Mouse (Mus musculus) embryonic facial prominence, embryonic 11.5 days (tissue): ENCODE results near the gene Gtpbp1. TPM values are rescaled to one million over a fixed set of nuclear protein-coding genes. Genes with fewer than 3 reads are reported as not detected.

Experiments used
- ATAC-seq: fragments of 200-750 bp; cut with Nextera tagmentation; replicated peaks from 2 replicates; pipeline ENCODE4 v1.8.0; 2017; ENCODE audit warnings: low read depth; ENCODE audit not compliant: insufficient number of reproducible peaks, low FRiP score, low TSS enrichment
- DNase-seq: peaks from one replicate; pipeline ENCODE4 v3.0.0-alpha.2; 2015; ENCODE audit warnings: low spot score
- H3K27ac ChIP-seq: fragments of 300-500 bp; sonication (generic); replicated peaks from 2 replicates; pipeline ENCODE4 v1.5.1; 2014; ENCODE audit warnings: mild to moderate bottlenecking, low read depth, low read length, control low read depth
- H3K27me3 ChIP-seq: fragments of 300-500 bp; sonication (generic); 2 replicates; pipeline ENCODE4 v1.6.1; 2014; ENCODE audit warnings: mild to moderate bottlenecking, low read length, moderate library complexity, mixed read lengths; ENCODE audit not compliant: control insufficient read depth, insufficient read depth
- H3K36me3 ChIP-seq: fragments of 300-500 bp; sonication (generic); replicated peaks from 2 replicates; pipeline ENCODE4 v1.6.1; 2014; ENCODE audit warnings: low read depth, mild to moderate bottlenecking, low read length, moderate library complexity, mixed read lengths; ENCODE audit not compliant: control insufficient read depth, insufficient read depth
- H3K4me1 ChIP-seq: fragments of 300-500 bp; sonication (generic); 2 replicates; pipeline ENCODE4 v1.6.1; 2014; ENCODE audit warnings: low read length, mixed read lengths; ENCODE audit not compliant: control insufficient read depth, insufficient read depth
- H3K4me2 ChIP-seq: fragments of 300-500 bp; sonication (generic); 2 replicates; pipeline ENCODE4 v1.6.1; 2014; ENCODE audit warnings: low read depth, mild to moderate bottlenecking, control low read depth, low read length, moderate library complexity
- H3K4me3 ChIP-seq: fragments of 300-500 bp; sonication (generic); 2 replicates; pipeline ENCODE4 v1.5.1; 2014; ENCODE audit warnings: low read depth, low read length, control low read depth
- H3K9ac ChIP-seq: fragments of 300-500 bp; sonication (generic); replicated peaks from 2 replicates; pipeline ENCODE4 v1.6.1; 2014; ENCODE audit warnings: mild to moderate bottlenecking, control low read depth, low read length
- H3K9me3 ChIP-seq: fragments of 300-500 bp; sonication (generic); replicated peaks from 2 replicates; pipeline ENCODE4 v1.6.1; 2016; ENCODE audit warnings: mild to moderate bottlenecking, low read length, inconsistent platforms, mixed read lengths; ENCODE audit not compliant: control insufficient read depth
- WGBS: fragments of 180-500 bp; shearing (Covaris S2); extraction: QIAGEN DNeasy Blood & Tissue Kit; methylation state at CpG from one replicate; pipeline ENCODE4 v1.1.7; 2014; 5-methylcytosine and 5-hydroxymethylcytosine counted together
- polyA plus RNA-seq: library from polyadenylated mRNA; unstranded; fragments of >200 nt; fragmentation: Nextera tagmentation; extraction: Ambion mirVana; gene quantifications from 2 replicates; pipeline ENCODE4 v1.2.1, GENCODE M21; 2014

The Gtpbp1 gene
- polyA plus RNA-seq, 1 experiment from 2014 or later = 29.2 TPM

DNA sequence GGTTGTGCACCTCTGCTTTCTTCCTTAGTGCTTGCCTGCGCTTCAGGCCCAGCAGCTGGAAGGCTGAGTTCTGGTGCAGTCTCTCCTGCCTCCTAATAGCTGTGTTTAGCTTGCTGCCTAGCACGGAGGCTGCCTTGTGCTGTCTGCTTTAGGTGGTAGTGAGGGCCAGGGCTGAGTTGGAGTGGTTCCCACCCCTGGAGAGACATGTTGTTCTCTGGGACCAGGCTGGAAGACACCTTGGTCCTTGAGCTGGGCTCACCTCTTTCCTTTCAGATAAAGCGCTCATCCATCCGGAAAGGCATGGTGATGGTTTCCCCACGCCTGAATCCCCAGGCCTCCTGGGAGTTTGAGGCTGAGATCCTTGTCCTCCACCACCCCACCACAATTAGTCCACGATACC, 26.1 kb downstream of the Gtpbp1 start:
- Histone ChIP-seq H3K9ac (no peak overlapping the region), H3K4me1 (no peaks in the 10 kb centered on the region), H3K36me3 (no peaks in the 10 kb centered on the region; the same call in none of the 2 replicates), H3K4me2 (no peak overlapping the region), H3K27me3 (no peaks in the 10 kb centered on the region), H3K4me3 (no peak overlapping the region), H3K9me3 (no peaks in the 10 kb centered on the region), H3K27ac (no peak overlapping the region)
- DNase-seq (no peak), ATAC-seq (no peak)
- WGBS = 90% methylated on average over 6 of the region's 6 CpGs

DNA sequence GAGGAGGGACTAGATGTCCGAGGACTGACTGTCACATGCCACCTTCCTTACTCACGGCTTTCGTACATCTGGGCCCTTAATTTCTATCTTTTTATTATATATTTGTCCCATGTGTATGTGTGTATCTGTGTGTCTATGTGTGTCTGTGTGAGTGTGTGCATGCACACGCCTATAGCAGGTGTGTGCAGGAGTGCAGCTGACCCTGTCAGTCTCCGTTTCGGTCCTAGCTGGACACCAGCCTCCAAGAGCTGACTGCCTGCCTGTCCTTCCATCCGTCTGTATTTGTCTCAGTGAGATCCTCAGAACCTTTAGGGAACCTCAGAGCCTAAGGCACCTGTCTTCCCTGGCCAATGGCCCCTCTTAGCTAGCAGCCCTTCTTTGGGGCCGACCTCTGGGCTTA, 29.6 kb downstream of the Gtpbp1 start:
- Histone ChIP-seq H3K27ac (no peak overlapping the region), H3K36me3 (no peaks in the 10 kb centered on the region; the same call in none of the 2 replicates), H3K9ac (no peak overlapping the region), H3K4me2 (no peak overlapping the region), H3K27me3 (no peaks in the 10 kb centered on the region), H3K4me3 (no peak overlapping the region), H3K4me1 (no peaks in the 10 kb centered on the region), H3K9me3 (no peaks in the 10 kb centered on the region)
- WGBS = 87% methylated on average over 8 of the region's 8 CpGs
- ATAC-seq = no peak
- no peak for DNase-seq

DNA sequence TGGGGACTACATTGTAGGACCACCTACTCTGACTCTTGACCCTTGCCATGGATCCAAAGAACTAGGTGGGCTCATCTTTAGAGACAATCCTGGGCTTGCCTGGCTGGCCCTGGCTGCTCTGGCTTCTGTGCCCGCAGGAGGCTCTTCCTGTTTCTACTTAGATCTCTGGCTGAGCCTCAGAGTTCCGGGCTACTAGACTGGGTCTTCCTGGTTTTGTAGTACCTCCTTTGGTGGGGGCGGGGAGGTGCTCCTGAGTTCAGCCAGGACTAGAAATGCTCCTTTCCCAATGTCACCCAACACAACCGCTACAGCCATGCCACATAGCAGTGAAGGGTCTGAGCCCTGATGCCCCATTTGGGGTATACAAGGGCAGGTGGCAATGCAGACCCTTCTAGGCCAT, 30.2 kb downstream of the Gtpbp1 start:
- Histone ChIP-seq H3K27ac (no peak overlapping the region), H3K4me1 (no peaks in the 10 kb centered on the region), H3K27me3 (no peaks in the 10 kb centered on the region), H3K9me3 (no peaks in the 10 kb centered on the region), H3K36me3 (no peaks in the 10 kb centered on the region; the same call in none of the 2 replicates), H3K9ac (no peak overlapping the region), H3K4me2 (no peak overlapping the region), H3K4me3 (no peak overlapping the region)
- DNase-seq (no peak), ATAC-seq (no peak)
- WGBS = 82% methylated on average over 4 of the region's 4 CpGs

DNA sequence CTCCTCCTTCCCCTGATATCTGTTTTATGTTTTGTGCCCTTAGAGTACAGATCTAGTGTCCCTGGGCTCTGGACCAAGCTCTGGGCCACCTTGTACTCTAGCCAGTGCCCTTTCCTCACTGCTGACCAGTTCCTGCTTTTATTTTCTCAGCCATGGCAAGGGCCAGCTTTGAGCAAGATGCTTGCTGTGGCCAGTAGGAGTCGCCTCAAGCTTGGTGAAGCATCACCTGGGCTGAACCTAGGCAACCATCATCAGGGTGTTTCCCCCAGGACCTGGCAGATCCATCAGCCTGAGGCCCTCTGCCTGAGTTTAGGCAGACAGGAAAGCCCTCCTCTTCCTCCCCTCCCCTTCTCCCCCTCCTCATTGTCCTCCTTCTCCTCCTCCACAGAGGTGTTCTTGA, 32.8 kb downstream of the Gtpbp1 start:
- Histone ChIP-seq H3K36me3 (peaks cover 6% of the 10 kb centered on the region), H3K4me2 (no peak overlapping the region), H3K4me1 (no peaks in the 10 kb centered on the region), H3K27me3 (no peaks in the 10 kb centered on the region), H3K4me3 (no peak overlapping the region), H3K9me3 (no peaks in the 10 kb centered on the region), H3K9ac (no peak overlapping the region), H3K27ac (no peak overlapping the region)
- ATAC-seq = no peak
- 19% methylated on average over 1 of the region's 1 CpGs for WGBS
- DNase-seq = peak; percentile 27

DNA sequence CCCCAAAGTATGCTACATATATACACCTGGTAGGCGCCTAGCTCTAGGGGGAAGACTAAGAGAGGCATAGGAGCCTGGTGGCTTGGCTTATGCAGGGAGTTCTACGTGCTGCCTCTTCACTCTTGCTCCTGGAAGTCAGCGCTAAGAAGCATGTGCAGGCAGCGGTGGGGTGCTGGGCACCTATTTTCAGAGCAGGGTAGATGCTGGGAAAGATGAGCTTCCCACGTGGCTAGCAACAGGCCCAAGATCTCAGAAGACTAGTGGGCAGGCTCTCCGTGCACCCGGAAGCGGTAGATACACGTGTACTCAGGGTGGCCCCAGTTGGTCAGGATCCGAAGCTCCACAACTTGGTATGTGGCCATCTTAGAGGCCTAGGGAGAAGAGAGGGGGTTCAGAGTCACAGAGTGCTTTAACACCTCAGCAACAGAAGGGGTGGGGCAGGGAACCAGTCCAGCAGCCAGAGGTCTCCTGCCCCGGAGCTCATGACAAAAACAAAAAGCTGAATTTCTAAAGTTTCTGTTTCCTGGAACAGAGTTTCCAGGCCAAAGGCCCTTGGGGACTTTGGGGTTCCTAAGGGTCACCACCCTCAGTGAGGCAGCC, 34.6 kb downstream of the Gtpbp1 start:
- no peak overlapping the region for H3K4me3 ChIP-seq
- 88% methylated on average over 11 of the region's 11 CpGs for WGBS
- DNase-seq (no peak), ATAC-seq (no peak)
- peaks cover 6% of the 10 kb centered on the region for H3K36me3 ChIP-seq
- H3K4me2 ChIP-seq = no peak overlapping the region
- H3K9me3 ChIP-seq = no peaks in the 10 kb centered on the region
- H3K27ac ChIP-seq = no peak overlapping the region
- H3K27me3 ChIP-seq = no peaks in the 10 kb centered on the region
- H3K4me1 ChIP-seq = no peaks in the 10 kb centered on the region
- no peak overlapping the region for H3K9ac ChIP-seq

DNA sequence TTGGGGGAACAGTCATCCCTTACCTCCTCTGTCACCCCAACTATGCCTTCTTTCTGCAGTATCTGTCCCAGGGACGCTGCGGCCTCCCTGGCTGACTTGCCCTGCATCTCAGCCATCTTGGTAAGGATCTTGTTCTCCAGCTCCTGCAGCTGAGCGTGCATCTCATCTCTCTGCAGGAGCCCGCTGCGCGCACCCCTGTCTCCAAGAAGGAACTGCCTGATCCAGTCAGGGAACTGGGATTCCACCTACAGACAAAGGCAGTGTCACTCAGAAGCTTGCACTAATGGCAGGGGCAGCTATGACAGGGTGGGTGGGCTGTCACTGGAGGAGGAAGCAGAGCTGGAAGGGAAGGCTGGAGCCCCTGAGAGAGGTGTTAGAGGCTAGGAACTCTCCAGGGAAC, 37.2 kb downstream of the Gtpbp1 start:
- H3K9me3 ChIP-seq = no peaks in the 10 kb centered on the region
- H3K4me1 ChIP-seq = no peaks in the 10 kb centered on the region
- no peak overlapping the region for H3K4me3 ChIP-seq
- DNase-seq (no peak), ATAC-seq (no peak)
- no peak overlapping the region for H3K9ac ChIP-seq
- WGBS = 85% methylated on average over 6 of the region's 6 CpGs
- peaks cover 6% of the 10 kb centered on the region for H3K36me3 ChIP-seq
- no peak overlapping the region for H3K27ac ChIP-seq
- H3K4me2 ChIP-seq = no peak overlapping the region
- H3K27me3 ChIP-seq = no peaks in the 10 kb centered on the region

- peaks cover 6% of the 10 kb centered on the region for H3K36me3 ChIP-seq
- no peak overlapping the region for H3K27ac ChIP-seq
- H3K9ac ChIP-seq = no peak overlapping the region; the same call in 1 of the 2 replicates
- DNase-seq (no peak), ATAC-seq (no peak)
- WGBS = 68% methylated on average over 5 of the region's 5 CpGs
- H3K4me1 ChIP-seq = no peaks in the 10 kb centered on the region
- H3K4me2 ChIP-seq = no peak overlapping the region
- no peaks in the 10 kb centered on the region for H3K9me3 ChIP-seq
- H3K4me3 ChIP-seq = no peak overlapping the region
- no peaks in the 10 kb centered on the region for H3K27me3 ChIP-seq
Observed at GRCm38 (mm10) chr15:79728311-79728710, 37.7 kb downstream of the Gtpbp1 start.

DNA sequence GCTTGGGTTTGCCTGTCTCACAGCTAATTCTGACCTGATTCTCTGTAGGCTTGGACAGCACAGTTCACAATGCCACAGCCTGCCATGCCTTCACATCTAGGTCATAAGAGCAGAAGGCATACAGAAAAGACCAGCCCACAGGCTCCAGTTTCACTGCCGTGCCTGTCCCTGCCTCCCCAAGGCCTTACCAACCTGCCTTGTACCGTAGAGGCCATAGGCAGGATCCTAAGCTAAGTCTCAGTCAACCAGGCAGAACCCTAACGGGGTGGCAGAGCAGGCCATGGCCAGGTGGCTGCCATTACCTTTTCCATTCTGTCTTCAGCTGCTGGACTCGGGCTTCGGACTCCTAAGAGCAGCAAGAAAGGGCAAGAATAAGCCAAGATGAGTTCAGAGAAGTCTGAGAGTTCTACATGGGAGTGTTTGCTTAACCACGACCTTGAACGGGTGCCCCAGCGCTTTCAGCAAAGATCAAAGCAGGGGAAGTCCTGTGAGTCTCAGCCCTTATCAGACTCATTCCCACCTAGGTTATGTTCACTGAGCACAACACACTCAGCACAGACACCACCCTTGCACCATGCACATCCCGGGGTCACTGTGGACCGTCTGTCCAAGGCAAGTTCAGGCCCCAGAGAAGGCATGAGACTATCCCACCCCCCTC, 38.2 kb downstream of the Gtpbp1 start:
- H3K4me1 ChIP-seq = no peaks in the 10 kb centered on the region
- H3K27ac ChIP-seq = no peak overlapping the region
- H3K9me3 ChIP-seq = no peaks in the 10 kb centered on the region
- ATAC-seq (no peak), DNase-seq (no peak)
- H3K9ac ChIP-seq = no peak overlapping the region; the same call in 1 of the 2 replicates
- WGBS = 91% methylated on average over 10 of the region's 10 CpGs
- no peaks in the 10 kb centered on the region for H3K27me3 ChIP-seq
- H3K4me3 ChIP-seq = no peak overlapping the region
- no peak overlapping the region for H3K4me2 ChIP-seq
- H3K36me3 ChIP-seq = peaks cover 6% of the 10 kb centered on the region
